Mouse (Mus musculus): ENCODE measurements around the gene Plce1. TPM values are rescaled to one million over a fixed set of nuclear protein-coding genes. Genes with fewer than 3 reads are reported as not detected.

Plce1 gene
- polyA plus RNA-seq, 1 experiment from 2014 or later: 5.6 TPM

DNA sequence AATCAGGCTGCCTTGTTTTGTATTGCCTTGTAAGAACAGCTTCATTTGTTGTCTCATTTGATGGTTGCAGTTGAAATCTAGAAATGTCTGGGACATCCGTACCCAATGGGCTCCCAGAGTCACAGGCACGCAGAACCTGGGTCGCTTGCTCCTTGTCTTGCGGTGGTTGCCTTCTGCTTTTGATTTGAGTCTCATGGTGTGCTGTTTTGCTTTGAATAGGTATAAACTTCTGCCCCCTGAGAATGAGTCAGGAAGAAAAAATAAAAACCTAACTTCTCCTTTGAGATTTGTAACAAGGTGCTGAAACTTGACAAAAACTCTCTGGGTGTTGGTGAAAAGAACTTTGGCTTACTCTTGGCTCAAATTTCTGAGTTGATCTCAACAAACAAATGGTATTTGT, 115.2 kb downstream of the Plce1 start:
- H3K9ac ChIP-seq: no peak overlapping the region
- H3K4me3 ChIP-seq: no peak overlapping the region
- 0 out of 2 replicates have a peak, but pooled peaks cover under 1% of the 10 kb centered on the region for H3K4me1 ChIP-seq
- 92% methylated on average over 4 of the region's 4 CpGs for WGBS
- no peaks in the 10 kb centered on the region for H3K36me3 ChIP-seq (ENCODE audit: poor library complexity, severe bottlenecking)
- H3K27me3 ChIP-seq: no peaks in the 10 kb centered on the region
- no peak overlapping the region for H3K4me2 ChIP-seq
- H3K9me3 ChIP-seq (replicated peaks): no peaks in the 10 kb centered on the region
- ATAC-seq: no peak
- H3K27ac ChIP-seq: no peak overlapping the region

DNA sequence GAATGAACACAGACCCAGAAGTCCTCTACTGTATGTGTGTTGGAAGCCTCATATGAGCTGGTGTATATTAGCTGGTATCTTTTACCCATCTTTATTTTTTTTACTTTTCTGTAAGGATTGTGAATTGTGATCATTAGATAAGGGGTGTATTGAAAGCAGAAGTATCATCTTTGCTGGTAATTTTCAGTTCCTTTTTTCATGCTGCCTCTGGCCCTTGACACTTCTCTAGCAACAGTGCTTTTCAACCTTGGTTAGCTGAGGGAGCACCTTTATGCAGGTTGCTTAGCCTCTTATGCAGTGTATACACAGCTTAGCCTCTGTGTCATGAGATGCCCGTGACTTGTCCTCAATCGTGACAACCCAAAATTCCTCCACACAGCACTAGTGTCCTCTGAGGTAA, 116.5 kb downstream of the Plce1 start:
- H3K4me1 ChIP-seq: 0 out of 2 replicates have a peak, but pooled peaks cover 8% of the 10 kb centered on the region
- H3K27ac ChIP-seq: no peak overlapping the region
- H3K9me3 ChIP-seq (replicated peaks): no peaks in the 10 kb centered on the region
- WGBS: 85% methylated on average over 2 of the region's 2 CpGs
- no peaks in the 10 kb centered on the region for H3K36me3 ChIP-seq (ENCODE audit: poor library complexity, severe bottlenecking)
- no peak for ATAC-seq
- no peak overlapping the region for H3K9ac ChIP-seq
- no peak overlapping the region for H3K4me2 ChIP-seq
- no peak overlapping the region for H3K4me3 ChIP-seq
- no peaks in the 10 kb centered on the region for H3K27me3 ChIP-seq

DNA sequence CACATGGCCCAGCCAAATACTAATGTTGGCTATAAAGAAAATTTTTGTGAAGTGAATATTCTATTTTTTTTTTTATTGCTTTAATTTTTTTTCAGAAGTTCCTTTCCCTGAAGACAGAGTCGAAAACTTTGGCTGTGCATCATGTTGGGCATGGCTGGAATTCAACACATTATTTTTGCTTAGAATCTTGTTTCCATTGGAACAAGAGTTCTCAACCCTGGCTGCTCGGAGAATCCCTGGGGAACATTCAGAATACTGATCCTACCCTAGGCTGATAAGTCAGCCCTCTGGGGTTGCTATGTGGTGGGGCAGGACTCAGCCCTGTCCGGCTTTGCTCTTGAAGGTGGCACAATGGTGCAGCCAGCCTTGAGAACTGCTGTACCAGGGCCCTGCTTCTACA, 118.1 kb downstream of the Plce1 start:
- no peak for ATAC-seq
- H3K4me3 ChIP-seq: no peak overlapping the region
- H3K27me3 ChIP-seq: no peaks in the 10 kb centered on the region
- 90% methylated on average over 3 of the region's 3 CpGs for WGBS
- H3K9me3 ChIP-seq (replicated peaks): no peaks in the 10 kb centered on the region
- peaks cover 17% of the 10 kb centered on the region for H3K4me1 ChIP-seq
- H3K9ac ChIP-seq: no peak overlapping the region
- no peak overlapping the region for H3K4me2 ChIP-seq
- no peak overlapping the region for H3K27ac ChIP-seq
- H3K36me3 ChIP-seq (ENCODE audit: poor library complexity, severe bottlenecking): no peaks in the 10 kb centered on the region

DNA sequence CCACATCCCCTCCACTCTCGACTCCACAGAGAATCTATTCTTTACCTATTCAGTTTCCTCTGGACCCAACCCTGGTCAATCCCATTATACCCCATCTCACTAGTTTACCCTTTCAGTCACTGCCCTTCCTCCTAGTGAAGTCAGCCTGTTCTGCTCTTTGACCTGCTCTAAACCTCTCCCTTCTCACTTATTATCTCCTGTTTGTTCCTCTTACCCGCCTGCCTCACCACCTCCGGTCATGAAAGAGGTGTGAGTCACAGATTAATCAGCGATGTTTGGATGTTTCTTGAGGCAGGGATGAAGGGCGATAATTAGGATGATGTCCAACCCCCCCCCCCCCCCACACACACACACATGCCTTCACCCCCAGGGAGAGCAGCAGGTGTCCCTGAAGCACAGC, 120.2 kb downstream of the Plce1 start:
- no peaks in the 10 kb centered on the region for H3K36me3 ChIP-seq (ENCODE audit: poor library complexity, severe bottlenecking)
- no peak overlapping the region for H3K4me3 ChIP-seq
- H3K4me2 ChIP-seq: no peak overlapping the region
- H3K4me1 ChIP-seq: peaks cover 17% of the 10 kb centered on the region
- ATAC-seq: no peak
- WGBS: 60% methylated on average over 5 of the region's 5 CpGs
- H3K27ac ChIP-seq: no peak overlapping the region
- H3K9me3 ChIP-seq (replicated peaks): no peaks in the 10 kb centered on the region
- no peak overlapping the region for H3K9ac ChIP-seq
- H3K27me3 ChIP-seq: no peaks in the 10 kb centered on the region

DNA sequence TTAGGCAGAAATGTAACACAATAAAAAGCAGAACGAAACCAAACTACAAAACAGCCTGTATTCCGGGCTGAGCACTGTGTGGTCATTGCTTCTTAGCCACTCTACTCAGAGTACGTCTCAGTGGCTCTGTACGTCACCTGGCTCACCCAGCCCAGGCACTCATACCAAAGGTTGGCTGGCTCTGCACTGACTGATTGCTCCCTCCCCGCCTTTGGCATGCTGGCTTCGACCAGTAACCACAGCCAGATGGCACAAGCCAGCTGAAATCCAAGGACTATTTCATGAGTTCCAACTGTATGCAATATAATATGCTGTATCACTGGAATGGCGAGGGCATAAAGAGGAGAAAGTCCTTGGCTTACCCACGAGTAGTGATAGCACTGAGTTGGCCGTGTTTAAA, 121.9 kb downstream of the Plce1 start:
- Histone ChIP-seq H3K27ac (no peak overlapping the region), H3K4me1 (peaks cover 17% of the 10 kb centered on the region), H3K9me3 (replicated peaks) (no peaks in the 10 kb centered on the region), H3K36me3 (ENCODE audit: poor library complexity, severe bottlenecking) (no peaks in the 10 kb centered on the region), H3K27me3 (no peaks in the 10 kb centered on the region), H3K9ac (no peak overlapping the region), H3K4me2 (no peak overlapping the region), H3K4me3 (no peak overlapping the region)
- peak; percentile 50; the same call in 1 of the 2 replicates for ATAC-seq
- WGBS: 62% methylated on average over 9 of the region's 9 CpGs

DNA sequence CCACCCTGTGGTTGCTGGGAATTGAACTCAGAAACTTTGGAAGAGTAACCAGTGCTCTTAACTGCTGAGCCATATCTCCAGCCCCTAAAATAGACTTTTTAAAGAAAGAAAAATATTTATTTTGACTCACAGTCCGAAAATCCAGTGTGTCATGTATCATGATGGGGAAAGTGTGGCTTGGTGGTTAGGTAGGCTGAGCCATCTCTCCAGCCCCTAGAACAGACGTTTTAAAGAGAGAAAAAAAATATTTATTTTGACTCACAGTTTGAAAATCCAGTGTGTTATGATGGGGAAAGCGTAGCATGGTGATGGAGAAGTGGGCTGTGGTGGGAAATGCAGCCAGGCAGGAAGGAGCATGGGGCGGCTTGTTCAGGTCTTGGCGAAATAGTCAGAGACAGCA, 126.3 kb downstream of the Plce1 start:
- ATAC-seq: no peak
- 93% methylated on average over 5 of the region's 5 CpGs for WGBS
- Histone ChIP-seq H3K4me1 (peaks cover 9% of the 10 kb centered on the region), H3K9ac (no peak overlapping the region), H3K4me2 (no peak overlapping the region), H3K9me3 (replicated peaks) (no peaks in the 10 kb centered on the region), H3K27me3 (no peaks in the 10 kb centered on the region), H3K4me3 (no peak overlapping the region), H3K27ac (no peak overlapping the region), H3K36me3 (ENCODE audit: poor library complexity, severe bottlenecking) (no peaks in the 10 kb centered on the region)

DNA sequence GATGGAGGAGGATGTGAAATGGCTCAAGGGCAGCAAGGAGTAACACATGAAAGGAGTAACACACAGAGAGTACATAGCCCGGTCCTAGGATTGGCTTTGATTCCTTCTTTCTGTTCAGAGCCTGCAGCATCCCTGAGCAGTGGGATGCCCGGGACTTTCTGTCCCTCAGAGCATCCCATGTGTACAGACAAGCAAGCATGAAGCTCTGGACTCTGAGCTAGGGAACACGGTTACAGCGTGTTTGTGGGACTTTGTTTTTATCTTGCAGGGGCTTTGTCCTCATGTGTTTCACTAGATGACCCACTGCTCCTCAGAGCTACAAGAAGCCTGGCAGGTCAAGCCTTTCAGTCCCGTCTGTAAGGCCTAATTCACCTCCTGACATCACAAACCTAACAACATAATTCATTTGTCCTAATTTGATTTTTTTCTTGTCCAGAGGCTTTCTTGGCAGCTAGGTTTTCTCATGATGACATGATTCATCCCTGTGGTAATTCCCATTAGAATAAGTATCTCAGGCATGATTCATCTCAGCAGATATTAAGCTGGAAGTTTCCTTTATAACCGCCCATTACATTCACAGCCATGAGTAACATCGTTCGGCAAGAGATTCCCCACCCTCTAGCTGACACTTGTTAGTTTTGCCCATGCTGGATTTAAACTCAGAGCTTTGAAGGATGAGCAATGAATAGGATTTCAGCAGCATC, 128.2 kb downstream of the Plce1 start:
- no peak overlapping the region for H3K9ac ChIP-seq
- no peak overlapping the region for H3K4me3 ChIP-seq
- H3K36me3 ChIP-seq (ENCODE audit: poor library complexity, severe bottlenecking): no peaks in the 10 kb centered on the region
- H3K9me3 ChIP-seq (replicated peaks): no peaks in the 10 kb centered on the region
- no peak for ATAC-seq
- WGBS: 92% methylated on average over 8 of the region's 8 CpGs
- H3K4me2 ChIP-seq: no peak overlapping the region
- no peak overlapping the region for H3K27ac ChIP-seq
- no peaks in the 10 kb centered on the region for H3K27me3 ChIP-seq
- H3K4me1 ChIP-seq: no peaks in the 10 kb centered on the region; the same call in 1 of the 2 replicates

DNA sequence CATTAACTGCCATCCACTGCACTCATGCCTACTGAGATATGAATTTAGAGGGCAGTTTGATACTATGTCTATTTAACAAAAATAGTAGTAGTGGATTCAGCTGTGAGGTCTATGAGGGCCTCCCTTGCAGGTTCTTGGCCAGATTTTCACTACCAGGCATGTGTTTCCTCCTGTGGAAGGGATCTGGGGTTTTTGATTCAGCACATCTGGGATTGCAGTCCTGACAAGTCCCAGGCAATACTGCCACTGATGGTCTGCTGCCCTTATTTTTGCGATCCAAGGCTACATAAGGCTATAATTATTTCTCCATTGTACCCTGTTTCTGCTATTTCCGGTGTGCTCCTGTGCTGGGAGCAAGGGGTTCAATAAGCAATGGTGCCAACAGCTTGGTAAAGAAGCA, 129.4 kb downstream of the Plce1 start:
- Histone ChIP-seq H3K4me1 (no peaks in the 10 kb centered on the region; the same call in 1 of the 2 replicates), H3K27ac (no peak overlapping the region), H3K9me3 (replicated peaks) (no peaks in the 10 kb centered on the region), H3K27me3 (no peaks in the 10 kb centered on the region), H3K9ac (no peak overlapping the region), H3K4me2 (no peak overlapping the region), H3K4me3 (no peak overlapping the region), H3K36me3 (ENCODE audit: poor library complexity, severe bottlenecking) (no peaks in the 10 kb centered on the region)
- ATAC-seq: no peak
- WGBS: 94% methylated on average over 2 of the region's 2 CpGs

DNA sequence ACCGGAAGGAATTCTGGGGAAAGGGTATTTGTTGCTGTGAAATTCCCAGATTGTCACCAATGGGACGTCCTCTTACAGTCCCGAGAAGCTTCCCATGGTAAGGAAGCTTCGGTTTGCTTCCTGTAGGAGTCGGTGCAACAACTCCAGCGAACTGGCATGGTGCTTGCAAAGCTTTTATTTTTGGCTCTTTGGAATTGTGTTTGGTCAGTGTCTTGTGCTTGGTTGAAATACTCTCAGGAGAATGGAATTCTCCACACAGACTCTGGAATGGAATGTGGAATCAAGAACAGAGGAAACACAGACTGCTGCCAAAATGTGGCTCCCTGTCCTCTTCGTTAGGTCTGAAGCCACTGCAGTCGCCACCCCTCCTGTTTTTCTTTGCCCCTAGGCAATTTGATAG, 129.9 kb downstream of the Plce1 start:
- Histone ChIP-seq H3K27ac (no peak overlapping the region), H3K36me3 (ENCODE audit: poor library complexity, severe bottlenecking) (no peaks in the 10 kb centered on the region), H3K9me3 (replicated peaks) (no peaks in the 10 kb centered on the region), H3K4me3 (no peak overlapping the region), H3K9ac (no peak overlapping the region), H3K27me3 (no peaks in the 10 kb centered on the region), H3K4me2 (no peak overlapping the region), H3K4me1 (no peaks in the 10 kb centered on the region; the same call in 1 of the 2 replicates)
- ATAC-seq: no peak
- 94% methylated on average over 8 of the region's 8 CpGs for WGBS

DNA sequence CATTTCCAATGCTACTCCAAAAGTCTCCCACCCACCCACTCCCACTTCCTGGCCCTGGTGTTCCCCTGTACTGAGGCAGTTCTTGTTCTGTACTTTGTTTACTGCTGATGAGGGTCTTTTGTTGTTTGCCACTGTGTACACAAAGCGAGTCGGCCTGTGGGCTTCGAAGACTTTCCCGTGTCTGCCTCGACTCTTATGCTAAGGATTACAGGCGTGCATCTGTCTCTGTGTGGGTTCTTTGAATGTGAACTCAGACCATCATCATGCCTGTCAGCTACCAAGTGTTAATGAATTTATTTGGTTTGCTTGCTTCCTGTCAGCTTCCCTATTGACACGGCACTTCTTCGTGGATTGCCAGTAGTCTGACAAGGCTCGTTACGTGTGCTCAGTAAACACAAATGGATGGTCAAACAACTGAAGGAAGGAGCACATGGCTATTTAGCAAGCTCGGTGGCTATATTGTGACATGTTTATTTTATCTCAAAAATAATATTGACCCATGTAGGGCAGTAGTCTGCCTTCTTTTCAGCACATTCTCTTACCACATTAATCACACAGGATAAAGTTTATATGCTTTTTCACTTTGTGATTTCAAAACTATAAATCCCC, 133.3 kb downstream of the Plce1 start:
- WGBS: 23% methylated on average over 11 of the region's 11 CpGs
- no peak for ATAC-seq
- no peak overlapping the region for H3K4me2 ChIP-seq
- no peak overlapping the region for H3K4me3 ChIP-seq
- H3K36me3 ChIP-seq (ENCODE audit: poor library complexity, severe bottlenecking): no peaks in the 10 kb centered on the region
- no peak overlapping the region for H3K27ac ChIP-seq
- H3K4me1 ChIP-seq: no peaks in the 10 kb centered on the region; the same call in 1 of the 2 replicates
- no peaks in the 10 kb centered on the region for H3K9me3 ChIP-seq (replicated peaks)
- H3K27me3 ChIP-seq: no peaks in the 10 kb centered on the region
- H3K9ac ChIP-seq: no peak overlapping the region

DNA sequence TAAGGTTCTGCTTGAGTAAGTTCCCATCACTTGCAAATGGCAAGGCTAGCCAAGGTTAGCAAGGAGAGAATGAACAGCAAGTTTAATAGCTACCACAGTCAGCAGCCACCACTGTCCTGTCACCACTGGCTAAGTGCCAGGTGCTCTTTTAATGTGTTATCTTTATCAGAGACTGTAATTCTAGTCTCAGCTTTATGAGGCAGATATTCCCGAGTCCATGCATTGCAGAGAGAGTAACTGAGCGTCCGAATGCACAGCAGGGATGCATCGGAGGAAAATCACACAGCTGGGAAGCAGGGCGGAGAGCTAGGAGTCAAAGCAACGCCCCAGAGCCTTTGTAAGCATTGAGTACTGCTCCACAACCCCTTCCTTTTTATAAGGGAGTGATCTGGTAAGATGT, 134.4 kb downstream of the Plce1 start:
- Histone ChIP-seq H3K27ac (no peak overlapping the region), H3K4me1 (no peaks in the 10 kb centered on the region; the same call in 1 of the 2 replicates), H3K27me3 (no peaks in the 10 kb centered on the region), H3K9ac (no peak overlapping the region), H3K4me3 (no peak overlapping the region), H3K9me3 (replicated peaks) (no peaks in the 10 kb centered on the region), H3K4me2 (no peak overlapping the region), H3K36me3 (ENCODE audit: poor library complexity, severe bottlenecking) (no peaks in the 10 kb centered on the region)
- no peak for ATAC-seq
- 37% methylated on average over 6 of the region's 6 CpGs for WGBS

DNA sequence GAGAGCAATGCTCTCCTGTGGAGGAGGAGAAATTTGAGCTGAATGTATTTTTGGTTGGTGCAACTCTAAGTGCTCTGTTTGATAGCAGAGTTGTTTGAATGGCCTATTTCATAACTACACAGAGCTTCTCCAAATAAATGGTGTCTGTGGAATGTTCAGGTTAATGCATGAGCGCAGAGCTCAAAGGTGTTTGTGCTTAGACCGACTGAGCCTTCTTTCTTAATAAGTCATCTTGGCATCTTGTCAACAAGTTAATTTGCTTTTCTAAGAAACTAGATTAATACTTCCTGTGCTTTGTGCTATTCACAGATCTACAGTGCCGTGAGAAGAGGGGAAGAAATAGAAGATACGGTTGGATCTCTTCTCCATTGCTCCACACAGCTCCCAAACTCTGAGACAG, 139.2 kb downstream of the Plce1 start:
- ATAC-seq: no peak
- H3K4me1 ChIP-seq: no peaks in the 10 kb centered on the region
- H3K27me3 ChIP-seq: no peaks in the 10 kb centered on the region
- no peak overlapping the region for H3K9ac ChIP-seq
- H3K36me3 ChIP-seq (ENCODE audit: poor library complexity, severe bottlenecking): no peaks in the 10 kb centered on the region
- H3K27ac ChIP-seq: no peak overlapping the region
- 67% methylated on average over 4 of the region's 4 CpGs for WGBS
- H3K9me3 ChIP-seq (replicated peaks): no peaks in the 10 kb centered on the region
- H3K4me2 ChIP-seq: no peak overlapping the region
- no peak overlapping the region for H3K4me3 ChIP-seq

DNA sequence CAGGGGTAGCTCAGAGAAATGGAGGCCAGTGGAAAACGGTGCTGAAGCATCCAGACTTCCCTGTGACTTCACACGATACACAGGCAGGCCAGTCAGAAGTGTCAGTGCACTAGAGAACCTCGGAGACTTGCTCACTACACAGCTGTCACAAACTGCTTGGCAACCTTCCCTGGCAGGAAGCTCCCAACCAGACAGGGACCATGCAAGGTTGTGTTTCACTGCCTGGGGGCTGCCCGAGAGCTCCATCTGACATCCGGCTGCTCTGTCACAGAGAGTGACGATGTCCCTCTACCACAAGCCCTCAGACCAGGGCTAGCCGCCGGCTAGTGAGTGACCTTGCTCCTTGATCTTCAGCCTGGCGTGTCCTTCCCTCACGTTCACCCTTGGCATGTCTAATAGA, 140.6 kb downstream of the Plce1 start:
- H3K36me3 ChIP-seq (ENCODE audit: poor library complexity, severe bottlenecking): no peaks in the 10 kb centered on the region
- H3K4me1 ChIP-seq: no peaks in the 10 kb centered on the region
- ATAC-seq: no peak
- no peak overlapping the region for H3K4me2 ChIP-seq
- H3K27ac ChIP-seq: no peak overlapping the region
- H3K9ac ChIP-seq: no peak overlapping the region
- H3K27me3 ChIP-seq: no peaks in the 10 kb centered on the region
- H3K4me3 ChIP-seq: no peak overlapping the region
- H3K9me3 ChIP-seq (replicated peaks): no peaks in the 10 kb centered on the region
- WGBS: 89% methylated on average over 10 of the region's 10 CpGs
